Mouse (Mus musculus): ENCODE measurements around the gene Atad1. TPM values are rescaled to one million over a fixed set of nuclear protein-coding genes. Genes with fewer than 3 reads are reported as not detected.
"Not testable (repeated sequence)": the region's sequence is repeated elsewhere in the genome, so short reads cannot be mapped to it uniquely, and the experiment has no call there.

Gene Atad1
- polyA plus RNA-seq, 1 experiment: 75.6 TPM

DNA sequence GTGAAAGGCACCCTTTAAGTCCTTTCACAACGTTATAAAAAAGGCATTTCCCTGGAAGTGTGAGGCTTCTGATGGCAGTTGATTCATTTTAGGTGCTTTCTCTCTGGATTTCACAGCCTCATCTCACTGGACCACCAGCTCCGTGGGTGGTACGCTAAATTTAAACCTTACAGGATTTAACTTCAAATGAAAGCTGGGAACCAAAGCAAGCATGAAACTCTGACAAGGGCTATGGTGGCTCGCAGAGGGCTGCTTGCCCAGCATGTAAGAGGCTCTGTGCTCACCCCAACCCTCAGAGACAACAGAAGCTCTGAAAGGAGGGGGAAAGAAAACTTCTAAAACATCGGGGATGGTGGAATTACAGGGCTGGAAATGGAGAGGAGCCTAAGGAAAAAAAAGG is 51.9 kb downstream of the Atad1 start:
- Histone ChIP-seq H3K4me3 (ENCODE audit: insufficient read depth, low read length) (no peak overlapping the region), H3K27ac (ENCODE audit: insufficient read depth, low read depth, low read length) (no peak overlapping the region), H3K4me1 (ENCODE audit: control insufficient read depth, insufficient read depth, low read length) (no peaks in the 10 kb centered on the region)
- no peak for TF ChIP-seq POLR2A (IDR thresholded peaks at IDR 0.05; ENCODE audit: borderline replicate concordance, low read depth, low read length)
- no peak for TF ChIP-seq CTCF (IDR thresholded peaks at IDR 0.05; ENCODE audit: low read depth, low read length)

DNA sequence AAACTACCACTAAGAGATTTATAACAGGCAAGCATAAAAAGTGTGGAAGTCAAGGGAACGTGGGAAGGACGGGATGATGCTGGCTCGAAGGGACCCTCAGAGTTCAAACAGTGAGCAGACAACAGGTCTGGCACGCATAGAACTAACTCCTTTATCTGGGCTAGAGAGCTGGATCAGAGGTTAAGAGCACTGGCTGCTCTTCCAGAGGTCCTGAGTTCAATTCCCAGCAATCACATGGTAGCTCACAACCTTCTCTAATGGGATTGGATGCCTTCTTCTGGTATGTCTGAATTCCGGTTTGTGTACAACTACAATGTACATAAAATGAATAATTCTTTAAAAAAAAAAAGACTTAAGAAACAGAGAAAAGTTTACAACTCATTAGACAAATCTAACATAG is 56.5 kb downstream of the Atad1 start:
- Histone ChIP-seq H3K4me3 (ENCODE audit: insufficient read depth, low read length) (no peak overlapping the region), H3K4me1 (ENCODE audit: control insufficient read depth, insufficient read depth, low read length) (no peaks in the 10 kb centered on the region), H3K27ac (ENCODE audit: insufficient read depth, low read depth, low read length) (no peak overlapping the region)
- TF ChIP-seq POLR2A (IDR thresholded peaks at IDR 0.05; ENCODE audit: borderline replicate concordance, low read depth, low read length) (no peak), CTCF (IDR thresholded peaks at IDR 0.05; ENCODE audit: low read depth, low read length) (no peak)

DNA sequence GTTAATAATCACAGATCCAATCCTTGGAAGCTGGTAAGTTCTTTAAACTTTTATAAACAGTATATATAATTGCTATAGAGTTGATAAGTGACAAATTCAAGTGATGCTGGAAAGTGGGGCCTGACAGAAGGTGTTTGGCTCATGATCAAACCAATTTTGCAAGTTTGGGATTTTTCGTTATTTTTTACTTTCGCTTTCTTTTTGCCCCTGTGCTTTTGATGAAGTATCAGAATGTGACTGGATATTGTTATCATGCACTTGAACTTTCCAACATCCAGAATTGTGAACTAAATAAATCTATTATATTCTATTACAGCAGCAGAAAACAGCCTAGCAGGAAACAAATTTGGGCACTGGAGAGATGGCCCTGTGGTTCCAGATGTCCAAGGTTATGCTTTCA is 58.7 kb downstream of the Atad1 start:
- no peak for TF ChIP-seq CTCF (IDR thresholded peaks at IDR 0.05; ENCODE audit: low read depth, low read length)
- TF ChIP-seq POLR2A (IDR thresholded peaks at IDR 0.05; ENCODE audit: borderline replicate concordance, low read depth, low read length): no peak
- Histone ChIP-seq H3K4me3 (ENCODE audit: insufficient read depth, low read length) (no peak overlapping the region; the same call in 1 of the 2 replicates), H3K27ac (ENCODE audit: insufficient read depth, low read depth, low read length) (no peak overlapping the region), H3K4me1 (ENCODE audit: control insufficient read depth, insufficient read depth, low read length) (no peaks in the 10 kb centered on the region)

DNA sequence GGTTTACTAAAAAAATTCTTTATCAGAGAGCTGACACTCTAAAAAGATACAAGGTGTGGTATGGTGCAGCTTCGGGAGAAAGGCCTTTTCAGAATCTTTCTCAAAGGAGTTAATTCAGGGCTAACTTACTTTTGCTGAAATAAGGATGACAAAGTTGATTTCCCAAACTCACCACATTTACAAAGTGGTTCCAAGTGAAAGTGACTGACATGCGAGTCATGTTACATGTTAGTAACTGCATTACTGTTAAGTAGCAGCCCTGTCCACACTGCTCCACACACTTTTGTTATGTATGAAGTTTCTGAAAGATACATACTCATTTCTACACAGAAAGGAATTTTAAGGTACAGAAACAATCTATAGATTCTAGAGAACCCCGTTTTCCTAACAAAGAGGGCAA is 63.8 kb downstream of the Atad1 start:
- no peak for TF ChIP-seq CTCF (IDR thresholded peaks at IDR 0.05; ENCODE audit: low read depth, low read length)
- H3K4me3 ChIP-seq (ENCODE audit: insufficient read depth, low read length): no peak overlapping the region
- H3K27ac ChIP-seq (ENCODE audit: insufficient read depth, low read depth, low read length): no peak overlapping the region
- H3K4me1 ChIP-seq (ENCODE audit: control insufficient read depth, insufficient read depth, low read length): no peaks in the 10 kb centered on the region

DNA sequence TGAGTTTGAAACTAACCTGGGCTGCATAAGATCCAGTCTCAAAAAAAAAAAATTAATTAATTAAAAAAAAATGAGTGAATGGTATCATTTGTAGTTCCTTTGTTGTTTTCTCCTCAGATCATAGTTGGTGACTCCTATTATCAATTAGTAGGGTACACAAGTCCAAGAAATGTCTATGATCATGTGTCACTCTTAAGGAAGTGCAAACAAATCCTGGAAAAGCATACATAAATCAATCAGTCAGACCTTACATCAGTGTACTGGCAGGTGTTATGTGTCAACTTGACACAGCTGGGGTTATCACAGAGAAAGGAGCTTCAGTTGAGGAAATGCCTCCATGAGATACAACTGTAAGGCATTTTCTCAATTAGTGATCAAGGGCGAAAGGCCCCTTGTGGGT is 71.8 kb downstream of the Atad1 start:
- H3K27ac ChIP-seq (ENCODE audit: insufficient read depth, low read depth, low read length); H3K4me3 ChIP-seq (ENCODE audit: insufficient read depth, low read length); H3K4me1 ChIP-seq (ENCODE audit: control insufficient read depth, insufficient read depth, low read length): not testable (repeated sequence)

DNA sequence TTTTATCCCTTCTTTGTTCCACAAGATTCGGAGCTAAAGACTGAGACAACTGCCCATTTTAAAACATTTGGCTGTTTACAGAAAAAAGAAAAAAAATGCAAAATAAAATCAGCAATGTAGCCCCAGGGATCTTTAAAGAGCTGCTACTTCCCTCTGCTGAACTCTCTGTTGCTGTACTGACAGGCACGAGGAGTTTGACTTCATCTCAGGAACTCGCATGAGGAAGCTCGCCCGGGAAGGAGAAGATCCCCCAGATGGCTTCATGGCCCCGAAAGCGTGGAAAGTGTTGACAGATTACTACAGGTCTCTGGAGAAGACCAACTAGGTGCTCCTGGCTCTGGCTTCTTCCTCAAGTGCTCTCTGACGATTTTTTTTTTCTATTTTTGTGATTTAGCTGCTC is 74.3 kb downstream of the Atad1 start:
- no peak for TF ChIP-seq CTCF (IDR thresholded peaks at IDR 0.05; ENCODE audit: low read depth, low read length)
- TF ChIP-seq POLR2A (IDR thresholded peaks at IDR 0.05; ENCODE audit: borderline replicate concordance, low read depth, low read length): no peak
- Histone ChIP-seq H3K27ac (ENCODE audit: insufficient read depth, low read depth, low read length) (no peak overlapping the region), H3K4me3 (ENCODE audit: insufficient read depth, low read length) (no peak overlapping the region), H3K4me1 (ENCODE audit: control insufficient read depth, insufficient read depth, low read length) (peaks cover 8% of the 10 kb centered on the region)

DNA sequence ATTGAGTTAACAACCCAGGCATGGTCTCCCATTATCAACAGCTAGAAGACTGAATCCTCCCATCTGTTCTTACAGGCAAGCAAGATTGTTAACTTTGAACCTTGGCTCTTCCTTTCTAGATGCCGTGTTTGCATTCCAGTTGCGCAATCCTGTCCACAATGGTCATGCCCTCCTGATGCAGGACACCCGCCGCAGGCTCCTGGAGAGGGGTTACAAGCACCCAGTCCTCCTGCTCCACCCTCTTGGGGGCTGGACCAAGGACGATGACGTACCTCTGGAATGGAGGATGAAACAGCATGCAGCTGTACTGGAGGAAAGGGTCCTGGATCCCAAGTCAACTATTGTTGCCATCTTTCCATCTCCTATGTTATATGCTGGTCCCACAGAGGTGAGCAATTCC is 76.7 kb downstream of the Atad1 start:
- TF ChIP-seq CTCF (IDR thresholded peaks at IDR 0.05; ENCODE audit: low read depth, low read length) (no peak), POLR2A (IDR thresholded peaks at IDR 0.05; ENCODE audit: borderline replicate concordance, low read depth, low read length) (no peak)
- peaks cover 8% of the 10 kb centered on the region for H3K4me1 ChIP-seq (ENCODE audit: control insufficient read depth, insufficient read depth, low read length)

DNA sequence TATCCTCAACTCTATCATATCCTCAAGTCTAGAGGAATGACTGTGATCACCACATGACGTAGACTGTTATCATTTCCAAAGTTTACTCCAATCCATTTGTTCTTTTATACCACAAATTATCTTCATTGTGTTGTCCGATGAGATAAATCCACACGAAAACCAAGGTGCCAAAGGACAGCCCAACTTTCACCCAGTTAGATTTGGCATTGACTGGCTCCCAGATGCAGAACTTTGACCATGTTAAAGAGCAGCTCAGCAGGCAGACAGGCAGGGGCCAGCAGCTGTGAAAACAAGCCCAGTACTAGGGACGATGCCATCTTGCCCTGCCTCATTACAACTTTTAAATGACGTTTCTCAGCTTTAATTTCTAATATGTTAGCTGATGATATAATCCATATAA is 80.2 kb downstream of the Atad1 start:
- no peaks in the 10 kb centered on the region for H3K4me1 ChIP-seq (ENCODE audit: control insufficient read depth, insufficient read depth, low read length)
- no peak overlapping the region for H3K27ac ChIP-seq (ENCODE audit: insufficient read depth, low read depth, low read length)
- no peak overlapping the region for H3K4me3 ChIP-seq (ENCODE audit: insufficient read depth, low read length)
- no peak for TF ChIP-seq POLR2A (IDR thresholded peaks at IDR 0.05; ENCODE audit: borderline replicate concordance, low read depth, low read length)
- no peak for TF ChIP-seq CTCF (IDR thresholded peaks at IDR 0.05; ENCODE audit: low read depth, low read length)

More for the DNA sequence above, 76.7 kb downstream of the Atad1 start:
- Histone ChIP-seq H3K4me3 (ENCODE audit: insufficient read depth, low read length) (no peak overlapping the region), H3K27ac (ENCODE audit: insufficient read depth, low read depth, low read length) (no peak overlapping the region)

DNA sequence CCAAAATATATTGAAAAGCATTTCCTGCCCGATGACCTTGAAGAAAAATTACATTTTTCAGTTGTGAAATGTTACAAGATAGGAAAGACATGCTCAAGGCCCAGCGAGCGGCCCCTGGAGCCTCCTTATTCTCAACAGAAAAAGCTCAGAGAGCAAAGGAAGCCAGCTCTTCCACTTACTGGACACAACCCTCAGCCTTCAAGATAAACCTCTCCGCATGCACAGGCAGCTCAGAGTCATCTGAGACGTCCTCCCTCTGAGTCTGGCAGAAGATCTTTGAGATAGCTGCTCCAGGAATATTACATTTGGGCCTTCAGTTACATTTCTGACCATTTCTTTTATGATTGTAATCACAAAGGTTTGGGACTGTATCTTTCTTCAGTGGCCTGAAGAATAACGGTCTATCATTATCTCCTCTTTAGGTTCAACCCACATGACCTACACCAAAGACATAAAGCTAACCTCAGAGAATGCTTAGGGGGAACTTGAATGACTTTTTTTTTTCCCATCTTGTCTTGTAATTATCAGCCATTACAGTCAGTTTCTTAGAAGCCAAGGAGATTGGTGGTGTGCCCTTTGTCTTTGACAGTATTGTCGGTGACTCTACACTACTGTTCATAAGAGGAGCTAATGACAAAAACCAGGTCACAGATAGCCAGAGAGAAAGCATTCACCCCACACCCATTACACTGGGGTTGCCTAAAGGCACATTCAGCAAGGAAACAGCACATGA is 85.8 kb downstream of the Atad1 start:
- Histone ChIP-seq H3K27ac (ENCODE audit: insufficient read depth, low read depth, low read length) (no peak overlapping the region), H3K4me1 (ENCODE audit: control insufficient read depth, insufficient read depth, low read length) (0 out of 2 replicates have a peak, but pooled peaks cover 2% of the 10 kb centered on the region), H3K4me3 (ENCODE audit: insufficient read depth, low read length) (no peak overlapping the region)
- no peak for TF ChIP-seq POLR2A (IDR thresholded peaks at IDR 0.05; ENCODE audit: borderline replicate concordance, low read depth, low read length)
- TF ChIP-seq CTCF (IDR thresholded peaks at IDR 0.05; ENCODE audit: low read depth, low read length): no peak

DNA sequence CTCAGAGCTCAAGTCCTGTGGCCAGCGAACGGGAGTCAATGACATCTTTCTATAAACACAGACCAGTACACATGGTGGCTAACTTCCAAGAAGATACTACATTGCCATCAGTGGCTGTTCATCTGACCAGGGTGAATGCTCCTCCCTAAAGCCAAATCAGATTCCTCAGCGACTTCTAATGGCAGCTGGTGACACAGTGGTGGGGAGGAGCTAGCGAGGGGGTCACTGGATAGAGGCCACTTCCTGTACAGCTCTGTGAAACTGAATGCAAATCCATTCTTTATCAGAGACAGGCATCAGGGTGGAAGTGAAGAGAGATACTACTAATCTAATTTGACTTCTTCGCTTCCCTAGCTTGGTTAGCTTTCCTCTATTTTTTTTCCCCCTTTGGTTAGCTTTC is 86.5 kb downstream of the Atad1 start:
- Histone ChIP-seq H3K27ac (ENCODE audit: insufficient read depth, low read depth, low read length) (no peak overlapping the region), H3K4me3 (ENCODE audit: insufficient read depth, low read length) (no peak overlapping the region), H3K4me1 (ENCODE audit: control insufficient read depth, insufficient read depth, low read length) (0 out of 2 replicates have a peak, but pooled peaks cover 2% of the 10 kb centered on the region)
- TF ChIP-seq CTCF (IDR thresholded peaks at IDR 0.05; ENCODE audit: low read depth, low read length): no peak
- TF ChIP-seq POLR2A (IDR thresholded peaks at IDR 0.05; ENCODE audit: borderline replicate concordance, low read depth, low read length): no peak

DNA sequence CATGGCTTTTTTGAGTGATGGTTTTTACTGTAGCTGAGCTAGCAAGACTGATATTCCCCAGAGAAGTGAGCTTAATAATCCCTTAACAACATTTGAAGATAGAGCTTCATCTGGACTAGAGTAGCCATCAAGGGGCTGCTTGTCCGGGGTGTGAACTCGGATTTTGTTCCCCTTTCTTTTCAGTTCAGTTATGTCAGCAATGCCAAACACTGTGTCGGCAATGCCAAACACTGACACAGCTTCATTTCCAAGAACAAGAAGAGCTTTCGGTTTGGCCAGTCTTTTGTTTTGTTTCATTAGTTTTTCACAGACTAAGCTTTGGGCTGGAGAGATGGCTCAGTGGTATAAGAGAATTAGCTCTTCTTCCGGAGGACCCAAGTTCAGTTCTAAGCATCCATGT is 88.5 kb downstream of the Atad1 start:
- Histone ChIP-seq H3K4me1 (ENCODE audit: control insufficient read depth, insufficient read depth, low read length) (peaks cover 4% of the 10 kb centered on the region; the same call in 1 of the 2 replicates), H3K4me3 (ENCODE audit: insufficient read depth, low read length) (no peak overlapping the region), H3K27ac (ENCODE audit: insufficient read depth, low read depth, low read length) (no peak overlapping the region)
- TF ChIP-seq CTCF (IDR thresholded peaks at IDR 0.05; ENCODE audit: low read depth, low read length) (no peak), POLR2A (IDR thresholded peaks at IDR 0.05; ENCODE audit: borderline replicate concordance, low read depth, low read length) (no peak)

Data from bone marrow macrophage, adult 2 months (primary cell).